Comparison of ENCODE assay signal across 9 mouse cellular contexts in genomic region chr12:35038668-35039570, GRCm38 (mm10). TPM values are rescaled to one million over a fixed set of nuclear protein-coding genes. Genes with fewer than 3 reads are reported as not detected.
A peak's percentile ranks its signal among the peaks of the same experiment; 100 is the strongest.
DNase-seq lines count a peak whose midpoint lies in the region; ATAC-seq and TF ChIP-seq lines count a peak whose summit lies in the region.
"Had no signal": no experiment of that assay in that cellular context is flagged by ENCODE, and none has a peak within 500 bp of the region (broad histone marks: within the 10 kb centered on the region; RNA-seq: fewer than 3 reads in every experiment).

No protein-coding gene starts in this region.

- no peaks in the 10 kb centered on the region for H3K27me3 ChIP-seq in heart, embryonic 10.5 days (ENCODE audit: insufficient read depth, poor library complexity, severe bottlenecking)

- no peaks in the 10 kb centered on the region for H3K36me3 ChIP-seq in heart, embryonic 10.5 days

- peak; percentile 55 for ATAC-seq in megakaryocyte, adult 5-6 weeks (ENCODE audit: poor library complexity, severe bottlenecking)

- no peaks in the 10 kb centered on the region for H3K9me3 ChIP-seq in heart, embryonic 10.5 days

- peak overlapping the region; percentile 89 for H3K27ac ChIP-seq in left cerebral cortex, adult 2 months
- peak overlapping the region; percentile 76 for H3K27ac ChIP-seq in bone marrow, adult 2 months (ENCODE audit: control insufficient read depth, insufficient read depth, low read depth, low read length, poor library complexity)
- peak overlapping the region; percentile 78 for H3K27ac ChIP-seq in heart, embryonic 10.5 days

- H3K4me3 ChIP-seq in left cerebral cortex, adult 2 months, result peak overlapping the region; percentile 45
- H3K4me3 ChIP-seq in bone marrow, adult 2 months (replicated peaks; ENCODE audit: control insufficient read depth, low read depth, low read length), result peak overlapping the region; percentile 61
- peak overlapping the region; percentile 46 for H3K4me3 ChIP-seq in heart, embryonic 10.5 days

- TF ChIP-seq CTCF in left cerebral cortex, adult 2 months (IDR thresholded peaks at IDR 0.05), result no peak; the same call in none of the 2 replicates
- TF ChIP-seq CTCF in bone marrow, adult 2 months (IDR thresholded peaks at IDR 0.05; ENCODE audit: control insufficient read depth, insufficient read depth, low read length), result no peak

- no peak for TF ChIP-seq POLR2A in bone marrow, adult 2 months (IDR thresholded peaks at IDR 0.05; ENCODE audit: borderline replicate concordance, control insufficient read depth, low read depth, low read length)

- intact Hi-C loops in left cerebral cortex, adult 2 months (cut with DNase I), result no loop called here
- intact Hi-C loops in left cerebral cortex, postnatal 10 days (cut with DNase I), result no loop called here

- WGBS in bone marrow, adult 2 months, result 3% methylated on average over 14 of the region's 14 CpGs
- 14% methylated on average over 14 of the region's 14 CpGs for WGBS in heart, embryonic 10.5 days

- H3K4me1 ChIP-seq in bone marrow, adult 2 months (ENCODE audit: control insufficient read depth, insufficient read depth, low read length), result peaks cover 4% of the 10 kb centered on the region; the same call in 1 of the 2 replicates
- peaks cover 3% of the 10 kb centered on the region; the same call in 1 of the 2 replicates for H3K4me1 ChIP-seq in heart, embryonic 10.5 days

- DNase-seq in left cerebral cortex, adult 2 months (ENCODE audit: extremely low spot score in 1 of 2, low spot score in 2 of 2), result peak; percentile 23 to 36
- no peak for DNase-seq in left cerebral cortex, postnatal 10 days (ENCODE audit: extremely low spot score in 1 of 2, low spot score in 2 of 2)
- DNase-seq in heart, embryonic 10.5 days (ENCODE audit: low spot score), result peak; percentile 79
- DNase-seq in kidney, postnatal 10 days, result peak; percentile 11
- no peak for DNase-seq in urinary bladder, postnatal 14 days (ENCODE audit: low spot score)
- no peak for DNase-seq in thymus, postnatal 0 days (ENCODE audit: low spot score)

RNA-seq across cellular contexts. Expression of gene Snx13, which starts 8.1 kb away (rescaled TPM):
- total RNA-seq in left cerebral cortex, adult 2 months (2021), result 10 to 100 TPM; 61.1 to 67.2 TPM
- total RNA-seq in left cerebral cortex, postnatal 10 days (2021), result 10 to 100 TPM; 51.8 to 54.6 TPM
- polyA plus RNA-seq in bone marrow, adult 2 months (2011; ENCODE audit: insufficient read depth, insufficient read length, low replicate concordance, missing spikeins), result 5.9 and 9.1 TPM in 2 replicates
- 25.0 and 31.5 TPM in 2 replicates for polyA plus RNA-seq in heart, embryonic 10.5 days (2016; fragmentation: Nextera tagmentation; extraction: Ambion mirVana)
- 24.5 and 26.1 TPM in 2 replicates for total RNA-seq in megakaryocyte, adult 5-6 weeks (2015)
- total RNA-seq in megakaryocyte, adult 5-6 weeks (2017), result 37.8 and 38.5 TPM in 2 replicates
- polyA plus RNA-seq in thymus, postnatal 0 days (2015; fragmentation: Nextera tagmentation; extraction: Ambion mirVana), result 20.8 and 22.7 TPM in 2 replicates

RNA-seq across cellular contexts. Expression of gene Prps1l1, which starts 54.4 kb away (rescaled TPM):
- total RNA-seq in left cerebral cortex, adult 2 months (2021), result not detected
- not detected for total RNA-seq in left cerebral cortex, postnatal 10 days (2021)
- polyA plus RNA-seq in bone marrow, adult 2 months (2011; ENCODE audit: insufficient read depth, insufficient read length, low replicate concordance, missing spikeins), result not detected in 2 replicates
- not detected in 2 replicates for polyA plus RNA-seq in heart, embryonic 10.5 days (2016; fragmentation: Nextera tagmentation; extraction: Ambion mirVana)
- 0.76 and 1.5 TPM in 2 replicates for total RNA-seq in megakaryocyte, adult 5-6 weeks (2015)
- 1.1 and 2.6 TPM in 2 replicates for total RNA-seq in megakaryocyte, adult 5-6 weeks (2017)
- polyA plus RNA-seq in thymus, postnatal 0 days (2015; fragmentation: Nextera tagmentation; extraction: Ambion mirVana), result not detected in 2 replicates
- total RNA-seq: layer of hippocampus, postnatal 25 days had no signal

Comparison
In these comparisons a context has a peak if more than half of its experiments do, and no peak if none do; other contexts are left out.
1. DNase-seq: peak in left cerebral cortex, adult 2 months (2 of 2), heart, embryonic 10.5 days (single experiment) and kidney, postnatal 10 days (single experiment); none in left cerebral cortex, postnatal 10 days (0 of 2), urinary bladder, postnatal 14 days (single experiment) and thymus, postnatal 0 days (single experiment).
2. Peak in every context shown above with its lines, with median percentiles within 50 percentile points of each other: H3K27ac ChIP-seq and H3K4me3 ChIP-seq.